ENCODE assay signal across 16 mouse cellular contexts in the genomic region with DNA sequence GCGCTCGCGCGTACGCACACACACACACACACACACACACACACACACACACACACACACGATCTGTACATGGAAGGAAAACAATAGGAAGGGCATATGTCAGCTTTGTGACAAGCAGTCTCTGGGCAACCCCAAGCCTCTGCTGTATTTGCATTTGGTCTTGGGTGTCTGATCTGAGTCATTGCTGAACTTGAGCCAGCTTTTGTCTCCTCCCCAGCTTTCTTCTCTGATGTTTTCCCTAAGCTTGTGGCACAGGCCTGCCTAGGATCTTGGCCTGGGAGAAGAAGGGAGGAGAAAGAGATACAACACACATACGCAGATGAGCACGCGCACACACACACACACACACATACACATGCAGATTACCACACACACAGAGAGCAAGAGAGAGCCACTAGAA. TPM values are rescaled to one million over a fixed set of nuclear protein-coding genes. Genes with fewer than 3 reads are reported as not detected.
DNase-seq lines count a peak whose midpoint lies in the region; ATAC-seq and TF ChIP-seq lines count a peak whose summit lies in the region.
"Had no signal": no experiment of that assay in that cellular context is flagged by ENCODE, and none has a peak within 500 bp of the region (broad histone marks: within the 10 kb centered on the region; RNA-seq: fewer than 3 reads in every experiment).

No protein-coding gene starts in this region.

- H3K9me3 ChIP-seq in heart, postnatal 0 days (replicated peaks; ENCODE audit: control insufficient read depth, low read length) = no peaks in the 10 kb centered on the region
- no peaks in the 10 kb centered on the region for H3K9me3 ChIP-seq in stomach, embryonic 15.5 days
- H3K9me3 ChIP-seq: embryonic facial prominence, embryonic 12.5 days; heart, embryonic 10.5 days; hindbrain, embryonic 13.5 days; liver, embryonic 15.5 days; midbrain, embryonic 12.5 days; neural tube, embryonic 13.5 days had no signal

- H3K9ac ChIP-seq in heart, postnatal 0 days (replicated peaks; ENCODE audit: low read depth, low read length) = no peak overlapping the region
- no peak overlapping the region for H3K9ac ChIP-seq in stomach, embryonic 15.5 days
- H3K9ac ChIP-seq: embryonic facial prominence, embryonic 12.5 days; hindbrain, embryonic 13.5 days; liver, embryonic 15.5 days; midbrain, embryonic 12.5 days; neural tube, embryonic 13.5 days had no signal

- no peaks in the 10 kb centered on the region for H3K27me3 ChIP-seq in heart, postnatal 0 days (ENCODE audit: control insufficient read depth, insufficient read depth, low read length)
- no peaks in the 10 kb centered on the region for H3K27me3 ChIP-seq in Patski
- no peaks in the 10 kb centered on the region for H3K27me3 ChIP-seq in stomach, embryonic 15.5 days (replicated peaks)
- H3K27me3 ChIP-seq: embryonic facial prominence, embryonic 12.5 days; hindbrain, embryonic 13.5 days; liver, embryonic 15.5 days; midbrain, embryonic 12.5 days; neural tube, embryonic 13.5 days had no signal

- POLR2A ChIA-PET in Patski (lab: Charles Lee) = no interaction called here

- H3K4me2 ChIP-seq in heart, postnatal 0 days (ENCODE audit: low read depth, low read length) = no peak overlapping the region
- H3K4me2 ChIP-seq in stomach, embryonic 15.5 days = no peak overlapping the region
- H3K4me2 ChIP-seq: embryonic facial prominence, embryonic 12.5 days; hindbrain, embryonic 13.5 days; liver, embryonic 15.5 days; midbrain, embryonic 12.5 days; neural tube, embryonic 13.5 days had no signal

- CTCF ChIA-PET in Patski (lab: Charles Lee) = no interaction called here

- in situ Hi-C loops in Patski (cut with MboI; ENCODE audit: low pct_unique_long_range_greater_than_20kb) = loop anchor here (10.0 kb wide), 1 partner anchor 199 kb away; no protein-coding TSS in a partner anchor

- H3K4me1 ChIP-seq in heart, postnatal 0 days (ENCODE audit: control insufficient read depth, insufficient read depth) = peaks cover 10% of the 10 kb centered on the region; the same call in 1 of the 2 replicates
- peaks cover 4% of the 10 kb centered on the region for H3K4me1 ChIP-seq in stomach, embryonic 15.5 days
- H3K4me1 ChIP-seq: embryonic facial prominence, embryonic 12.5 days; liver, embryonic 15.5 days had no signal

- peak; percentile 25 for DNase-seq in heart, postnatal 0 days (ENCODE audit: low spot score)
- no peak for DNase-seq in heart, adult 9 months (ENCODE audit: low spot score in 2 of 2)
- DNase-seq in ovary, adult 18-20 months (ENCODE audit: low spot score) = peak; percentile 54
- DNase-seq in ovary, postnatal 14 days (ENCODE audit: low spot score) = no peak
- peak; percentile 50 for DNase-seq in Patski (ENCODE audit: low read depth, low spot score)
- no peak for DNase-seq in embryo, embryonic 10.5 days (ENCODE audit: low spot score)
- DNase-seq: cerebellum, adult 2 months; kidney, adult 8-10 months had no signal

- H3K36me3 ChIP-seq in heart, postnatal 0 days (replicated peaks; ENCODE audit: control insufficient read depth, insufficient read depth, low read length) = no peaks in the 10 kb centered on the region
- H3K36me3 ChIP-seq in stomach, embryonic 15.5 days = no peaks in the 10 kb centered on the region
- H3K36me3 ChIP-seq: embryonic facial prominence, embryonic 12.5 days; heart, embryonic 10.5 days; hindbrain, embryonic 13.5 days; liver, embryonic 15.5 days; midbrain, embryonic 12.5 days; neural tube, embryonic 13.5 days had no signal

- H3K27ac ChIP-seq in heart, postnatal 0 days (ENCODE audit: low read depth) = no peak overlapping the region
- no peak overlapping the region; the same call in 1 of the 2 replicates for H3K27ac ChIP-seq in stomach, embryonic 15.5 days
- H3K27ac ChIP-seq: embryonic facial prominence, embryonic 12.5 days; heart, embryonic 10.5 days; hindbrain, embryonic 13.5 days; liver, embryonic 15.5 days; midbrain, embryonic 12.5 days; neural tube, embryonic 13.5 days had no signal

- H3K4me3 ChIP-seq in heart, postnatal 0 days (ENCODE audit: low read depth, low read length) = no peak overlapping the region
- no peak overlapping the region for H3K4me3 ChIP-seq in stomach, embryonic 15.5 days (replicated peaks)
- H3K4me3 ChIP-seq: embryonic facial prominence, embryonic 12.5 days; heart, embryonic 10.5 days; hindbrain, embryonic 13.5 days; liver, embryonic 15.5 days; midbrain, embryonic 12.5 days; neural tube, embryonic 13.5 days had no signal

- TF ChIP-seq CTCF in heart, postnatal 0 days (IDR thresholded peaks at IDR 0.05; ENCODE audit: low read depth) = no peak
- TF ChIP-seq CTCF in Patski (IDR thresholded peaks at IDR 0.05) = no peak

- WGBS in heart, postnatal 0 days = 85% methylated on average over 9 of the region's 9 CpGs
- WGBS in stomach, embryonic 15.5 days = 73% methylated on average over 9 of the region's 9 CpGs

- 0 out of 2 replicates have a peak, but pooled peaks have one; percentile 27 for ATAC-seq in heart, postnatal 0 days (ENCODE audit: insufficient read depth, low read depth)
- ATAC-seq in Patski = peak; percentile 57
- ATAC-seq in stomach, embryonic 15.5 days (ENCODE audit: insufficient read depth, low FRiP score, low read depth) = 0 out of 2 replicates have a peak, but pooled peaks have one; percentile 5
- no peak for ATAC-seq in megakaryocyte progenitor cell, adult 5-6 weeks (replicated peaks; ENCODE audit: poor library complexity)

- TF ChIP-seq EP300 in heart, postnatal 0 days (IDR thresholded peaks at IDR 0.05; ENCODE audit: low read depth) = no peak

RNA-seq across cellular contexts. Expression of a gene that starts 46.1 kb away (rescaled TPM):
- not detected in 2 replicates for total RNA-seq in heart, postnatal 0 days (2014; rRNA removed; ENCODE audit: low replicate concordance)
- polyA plus RNA-seq in heart, postnatal 0 days (2015; fragmentation: Nextera tagmentation; extraction: Ambion mirVana) = 1.5 and 1.7 TPM in 2 replicates
- polyA plus RNA-seq in Patski (2021) = not detected
- polyA plus RNA-seq in stomach, embryonic 15.5 days (2015; fragmentation: Nextera tagmentation; extraction: Ambion mirVana) = 2.9 and 3.2 TPM in 2 replicates
- 0.39 and 0.72 TPM in 2 replicates for total RNA-seq in megakaryocyte progenitor cell, adult 5-6 weeks (2015)
- 0.24 TPM in 1 of 2 replicates, not detected in the other for total RNA-seq in megakaryocyte progenitor cell, adult 5-6 weeks (2017)

RNA-seq across cellular contexts. Expression of a gene that starts 59.4 kb away (rescaled TPM):
- 8.7 and 13.2 TPM in 2 replicates for total RNA-seq in heart, postnatal 0 days (2014; rRNA removed; ENCODE audit: low replicate concordance)
- polyA plus RNA-seq in heart, postnatal 0 days (2015; fragmentation: Nextera tagmentation; extraction: Ambion mirVana) = 13.7 and 15.0 TPM in 2 replicates
- 26.2 TPM for polyA plus RNA-seq in Patski (2021)
- 11.3 and 11.7 TPM in 2 replicates for polyA plus RNA-seq in stomach, embryonic 15.5 days (2015; fragmentation: Nextera tagmentation; extraction: Ambion mirVana)
- total RNA-seq in megakaryocyte progenitor cell, adult 5-6 weeks (2015) = 6.9 and 8.3 TPM in 2 replicates
- total RNA-seq in megakaryocyte progenitor cell, adult 5-6 weeks (2017) = 18.2 and 19.9 TPM in 2 replicates

Comparison
In these comparisons a context has a peak if more than half of its experiments do, and no peak if none do; other contexts are left out.
1. DNase-seq: peak in heart, postnatal 0 days (single experiment), ovary, adult 18-20 months (single experiment) and Patski (single experiment); none in heart, adult 9 months (0 of 2), ovary, postnatal 14 days (single experiment) and embryo, embryonic 10.5 days (single experiment).